Mouse (Mus musculus): ENCODE data around the gene Pawr.

Gene Pawr

DNA sequence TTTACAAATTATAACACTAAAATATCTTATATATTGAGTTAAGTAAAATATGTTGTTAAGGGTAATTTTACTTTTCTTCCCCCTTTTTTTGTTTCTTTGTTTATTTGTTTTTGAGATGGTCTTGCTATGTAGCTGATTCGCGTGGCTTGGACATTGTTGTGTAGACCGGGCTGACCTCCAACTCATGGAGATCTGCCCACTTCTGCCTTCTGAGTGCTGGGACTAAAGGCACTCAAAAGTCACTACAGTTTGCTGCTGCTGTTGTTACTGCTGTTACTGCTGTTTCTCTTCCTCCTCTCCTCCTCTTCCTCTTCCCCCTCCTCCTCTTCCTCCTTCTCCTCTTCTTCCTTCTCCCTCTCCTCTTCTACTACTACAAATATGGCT, 23.5 kb downstream of the Pawr start:
- in situ Hi-C loops (cut with MboI, MseI) = no loop called here

GRCm38 (mm10) chr10:108356601-108357187, 24.8 kb downstream of the Pawr start:
- in situ Hi-C loops (cut with MboI, MseI) = no loop called here

GRCm38 (mm10) chr10:108359974-108360373, 28.1 kb downstream of the Pawr start:
- in situ Hi-C loops (cut with MboI, MseI) = no loop called here

DNA sequence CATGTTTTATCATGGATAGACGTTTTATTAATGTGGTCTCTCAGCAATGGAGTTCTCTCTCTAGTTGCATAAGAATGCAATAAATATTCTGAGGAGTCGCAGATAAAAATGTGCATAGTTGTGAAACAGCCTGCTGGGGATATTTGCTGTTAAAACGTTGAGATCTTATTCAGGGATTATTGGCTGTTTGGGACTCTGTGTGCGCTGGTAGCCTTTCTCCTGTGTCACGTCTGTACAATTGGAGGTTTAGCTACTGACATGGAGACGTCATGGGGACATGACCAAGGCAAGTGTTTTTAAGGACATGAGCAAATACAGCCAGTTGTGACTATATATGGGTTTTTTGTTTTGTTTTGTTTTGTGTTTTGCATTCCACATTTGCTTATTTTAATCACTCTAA, 28.9 kb downstream of the Pawr start:
- in situ Hi-C loops (cut with MboI, MseI) = no loop called here

GRCm38 (mm10) chr10:108361419-108362155, 29.7 kb downstream of the Pawr start:
- in situ Hi-C loops (cut with MboI, MseI) = no loop called here

DNA sequence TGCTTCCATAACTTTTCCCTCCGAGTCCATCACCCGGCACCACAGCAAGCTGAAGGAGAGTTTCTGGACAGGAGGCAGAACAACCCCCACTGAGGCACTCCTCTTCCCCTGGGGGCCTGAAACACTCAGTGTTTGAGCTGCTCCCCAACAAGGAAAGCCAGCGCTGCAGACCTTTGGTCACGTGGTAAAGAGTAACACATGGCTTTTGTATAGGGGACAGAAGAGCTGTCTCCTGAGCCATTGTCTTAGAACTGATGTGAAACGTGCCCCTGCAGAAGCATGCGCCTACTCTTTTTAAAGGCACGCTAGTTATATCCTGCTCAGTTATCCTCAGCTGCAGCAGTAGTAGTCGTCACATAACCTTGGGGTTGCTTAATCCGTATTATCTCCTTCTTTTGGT, 32.0 kb downstream of the Pawr start:
- in situ Hi-C loops (cut with MboI, MseI) = no loop called here

DNA sequence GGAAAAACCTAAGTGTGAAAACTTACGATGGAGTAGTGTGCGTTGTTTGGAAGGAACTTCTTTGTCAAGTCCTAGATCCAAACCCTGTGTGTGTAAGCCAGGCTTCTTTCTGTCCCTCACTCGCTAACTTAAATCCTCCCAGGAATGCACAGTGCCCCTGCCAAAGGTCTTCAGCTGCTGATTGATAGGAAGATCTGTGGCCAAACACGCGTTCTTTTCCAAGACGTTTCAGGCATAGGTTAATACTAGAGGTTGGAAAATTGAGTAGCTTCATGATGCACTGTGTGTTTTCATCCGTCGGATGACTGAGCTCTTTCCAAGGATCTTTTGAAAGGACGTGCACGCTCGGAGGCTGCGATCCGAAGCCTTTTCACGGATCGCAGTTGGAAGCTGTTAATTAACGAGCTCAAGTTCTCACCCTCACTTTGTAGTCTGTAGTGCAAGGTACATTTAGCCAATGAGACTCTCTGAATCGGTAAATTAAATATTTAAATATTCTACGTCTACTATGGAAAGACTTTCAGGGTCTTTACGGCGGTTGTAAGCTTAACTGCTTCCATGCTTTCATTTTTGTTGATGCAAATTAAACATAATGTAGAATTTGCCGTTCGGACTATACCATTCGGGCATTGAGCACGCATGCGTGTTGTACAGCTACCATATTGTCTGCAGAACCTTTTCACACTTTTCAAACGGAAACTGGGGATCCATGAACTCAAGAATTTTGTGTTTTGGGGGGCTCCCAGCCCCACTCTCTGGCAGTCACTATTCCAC, 33.2 kb downstream of the Pawr start:
- in situ Hi-C loops (cut with MboI, MseI) = no loop called here

- in situ Hi-C loops (cut with MboI, MseI) = no loop called here
Measured at GRCm38 (mm10) chr10:108366251-108366650, 34.3 kb downstream of the Pawr start.

DNA sequence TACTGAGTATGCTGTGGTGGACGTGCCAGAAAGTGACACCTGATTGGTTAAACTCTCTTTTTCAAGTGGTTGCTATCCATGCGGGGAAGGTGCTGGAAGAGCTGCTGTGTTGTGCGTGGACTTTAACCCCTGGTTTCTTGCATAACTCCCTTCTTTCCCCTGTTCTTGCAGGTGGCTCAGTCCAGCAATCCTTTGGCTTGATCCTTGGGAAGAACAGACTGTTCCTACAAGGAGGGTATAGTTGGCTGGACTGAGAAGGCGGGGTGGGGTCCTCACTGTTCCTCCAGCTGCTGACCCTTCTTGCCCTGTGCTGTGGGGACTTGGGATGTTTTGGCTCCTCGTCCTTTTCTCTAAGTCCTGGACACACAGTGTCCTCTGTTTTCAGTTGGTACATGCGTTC, 36.4 kb downstream of the Pawr start:
- in situ Hi-C loops (cut with MboI, MseI) = no loop called here

DNA sequence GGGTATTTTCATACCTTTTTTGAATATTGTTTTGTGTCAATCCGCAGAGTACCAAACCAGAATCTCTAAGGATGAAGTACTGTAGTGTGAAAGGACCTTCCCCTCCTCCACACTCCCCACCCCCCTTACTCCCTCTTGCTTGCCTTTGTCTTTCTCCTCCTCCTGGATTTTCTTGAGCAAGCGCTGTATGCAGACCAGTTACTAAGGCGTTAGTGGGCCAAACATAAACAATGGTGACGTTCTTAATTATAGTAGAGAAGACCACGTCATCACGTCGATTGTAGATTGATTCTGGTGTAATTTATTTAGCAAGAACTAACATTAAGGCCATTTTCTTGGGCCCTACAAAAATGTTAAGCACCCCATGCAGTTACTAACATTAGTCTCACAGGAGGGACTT, 40.3 kb downstream of the Pawr start:
- in situ Hi-C loops (cut with MboI, MseI) = no loop called here

DNA sequence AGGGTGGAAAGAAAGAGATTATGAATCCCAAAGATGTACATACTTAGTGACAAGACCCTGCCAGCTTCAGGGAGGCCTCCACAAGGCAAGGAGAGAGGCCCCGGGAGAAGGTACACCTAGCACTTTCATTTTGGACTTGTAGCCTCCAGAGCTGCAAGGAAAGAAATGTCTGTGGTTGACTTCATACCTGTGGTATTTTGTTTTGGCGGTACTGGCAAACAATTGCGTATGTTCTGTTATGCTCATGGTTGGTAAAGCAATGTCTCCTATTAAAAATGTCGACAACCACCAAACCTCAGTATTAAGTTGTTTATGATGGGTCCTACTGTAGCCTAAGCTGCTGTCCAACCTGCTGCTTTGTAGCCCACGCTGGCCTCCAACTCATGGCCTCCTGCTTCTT, 40.9 kb downstream of the Pawr start:
- in situ Hi-C loops (cut with MboI, MseI) = no loop called here

DNA sequence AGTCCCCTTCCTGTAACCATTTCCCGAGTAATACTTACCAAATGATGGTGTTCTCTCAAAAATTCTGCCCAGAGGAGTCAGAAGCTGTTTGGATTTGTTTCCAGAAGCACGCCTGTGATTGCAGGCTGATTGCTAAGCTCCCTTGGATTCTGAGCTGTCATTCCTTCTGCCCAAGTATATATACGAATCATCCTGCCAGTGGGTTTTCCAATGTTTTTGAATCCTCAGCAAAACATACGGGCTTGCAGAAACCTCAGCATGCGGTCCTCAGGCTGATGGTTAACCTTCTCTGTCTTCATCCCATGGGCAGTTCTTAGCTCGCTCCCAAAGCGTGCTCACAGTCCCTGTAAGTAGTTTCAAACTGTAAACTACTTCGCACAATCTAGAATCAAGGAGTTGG, 43.9 kb downstream of the Pawr start:
- in situ Hi-C loops (cut with MboI, MseI) = no loop called here

GRCm38 (mm10) chr10:108376366-108376765, 44.4 kb downstream of the Pawr start:
- in situ Hi-C loops (cut with MboI, MseI) = no loop called here

- in situ Hi-C loops (cut with MboI, MseI) = no loop called here
Measured at GRCm38 (mm10) chr10:108377369-108377768, 45.4 kb downstream of the Pawr start.

GRCm38 (mm10) chr10:108378062-108378461, 46.1 kb downstream of the Pawr start:
- in situ Hi-C loops (cut with MboI, MseI) = no loop called here

GRCm38 (mm10) chr10:108378479-108378878, 46.6 kb downstream of the Pawr start:
- in situ Hi-C loops (cut with MboI, MseI) = no loop called here

GRCm38 (mm10) chr10:108380715-108381114, 48.8 kb downstream of the Pawr start:
- in situ Hi-C loops (cut with MboI, MseI) = no loop called here

- in situ Hi-C loops (cut with MboI, MseI) = no loop called here
Measured at GRCm38 (mm10) chr10:108384153-108384769, 52.3 kb downstream of the Pawr start.

- in situ Hi-C loops (cut with MboI, MseI) = no loop called here
Measured at GRCm38 (mm10) chr10:108385480-108385955, 53.6 kb downstream of the Pawr start.

GRCm38 (mm10) chr10:108388410-108388915, 56.5 kb downstream of the Pawr start:
- in situ Hi-C loops (cut with MboI, MseI) = no loop called here

GRCm38 (mm10) chr10:108389178-108389926, 57.4 kb downstream of the Pawr start:
- in situ Hi-C loops (cut with MboI, MseI) = no loop called here

All from regulatory T cell (primary cell).